Mouse (Mus musculus) telencephalon, adult 2 months (tissue): Measurements from ENCODE around the gene Pik3cg.
"Not testable (repeated sequence)": the region's sequence is repeated elsewhere in the genome, so short reads cannot be mapped to it uniquely, and the experiment has no call there.

ENCODE experiments used
- DNase-seq: peaks from one replicate; pipeline ENCODE4 v3.0.0-alpha.2; 2011; ENCODE audit warnings: low read depth, low spot score

The Pik3cg gene

DNA sequence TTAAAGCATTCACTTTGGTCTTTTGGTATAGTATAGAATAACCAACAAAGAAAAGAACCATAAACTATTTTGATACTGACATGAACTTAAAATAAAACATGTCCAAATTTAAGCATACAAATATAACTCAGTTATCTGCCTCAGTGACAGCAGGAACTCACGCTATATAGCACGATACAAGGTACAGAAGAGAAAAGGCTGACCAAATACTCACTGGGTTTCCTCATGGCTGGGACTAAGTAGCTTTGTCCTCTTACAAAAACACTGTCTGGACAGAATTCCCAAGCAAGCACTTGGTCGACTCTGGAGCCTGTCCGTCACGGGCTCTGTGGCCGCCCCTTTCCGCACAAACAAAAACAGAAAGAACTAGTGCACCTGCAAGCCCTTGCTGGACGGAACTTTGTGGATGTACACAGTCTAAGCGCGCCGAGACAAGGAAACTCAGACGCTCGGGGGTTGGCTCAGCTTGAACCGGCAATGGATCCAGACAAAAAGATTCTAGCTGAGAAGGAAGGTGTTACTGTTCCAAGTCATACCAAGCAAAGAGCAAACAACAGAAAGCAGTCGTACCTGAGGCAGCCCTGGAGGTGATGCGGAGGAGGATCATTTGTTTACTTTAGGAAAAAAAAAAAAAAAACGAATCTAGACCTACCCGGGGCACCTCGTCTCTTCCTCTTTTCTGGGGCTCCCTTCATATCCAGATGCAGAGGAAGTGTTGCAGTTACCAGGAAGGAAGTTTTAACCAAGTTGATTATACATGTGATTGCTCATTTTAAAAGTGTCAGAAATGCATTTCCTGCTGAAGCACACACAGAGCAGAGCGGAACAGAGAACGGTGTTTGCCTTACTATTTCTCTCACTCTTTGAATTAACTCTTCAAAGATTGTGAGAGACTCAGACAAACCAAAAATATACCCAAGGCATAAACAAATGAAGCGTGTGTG lies at the start of gene Pik3cg:
TSS of gene Pik3cg (minus strand) at position 712 of the 944 bp plus-strand sequence.
- DNase-seq = no peak

DNA sequence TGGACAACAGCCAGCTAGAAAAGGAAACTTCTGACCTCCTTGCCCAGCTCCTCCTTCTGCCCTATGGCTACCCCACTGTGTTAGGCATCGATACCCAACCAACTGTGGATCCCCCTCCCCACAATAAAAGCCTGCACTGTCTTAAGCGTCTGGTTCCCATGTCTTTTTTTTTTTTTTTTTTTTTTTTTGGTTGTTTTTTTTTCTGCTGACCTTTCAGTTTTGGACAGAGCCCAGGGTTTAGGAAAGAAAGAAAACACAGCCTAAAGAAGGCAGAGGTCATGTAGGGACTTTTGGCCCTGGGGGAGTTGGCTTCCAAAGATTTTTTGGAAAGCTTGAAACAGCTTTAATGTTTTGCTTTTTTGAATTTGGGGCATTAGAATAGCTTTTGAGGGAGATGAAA lies 40.0 kb upstream of the Pik3cg start:
- DNase-seq = no peak

DNA sequence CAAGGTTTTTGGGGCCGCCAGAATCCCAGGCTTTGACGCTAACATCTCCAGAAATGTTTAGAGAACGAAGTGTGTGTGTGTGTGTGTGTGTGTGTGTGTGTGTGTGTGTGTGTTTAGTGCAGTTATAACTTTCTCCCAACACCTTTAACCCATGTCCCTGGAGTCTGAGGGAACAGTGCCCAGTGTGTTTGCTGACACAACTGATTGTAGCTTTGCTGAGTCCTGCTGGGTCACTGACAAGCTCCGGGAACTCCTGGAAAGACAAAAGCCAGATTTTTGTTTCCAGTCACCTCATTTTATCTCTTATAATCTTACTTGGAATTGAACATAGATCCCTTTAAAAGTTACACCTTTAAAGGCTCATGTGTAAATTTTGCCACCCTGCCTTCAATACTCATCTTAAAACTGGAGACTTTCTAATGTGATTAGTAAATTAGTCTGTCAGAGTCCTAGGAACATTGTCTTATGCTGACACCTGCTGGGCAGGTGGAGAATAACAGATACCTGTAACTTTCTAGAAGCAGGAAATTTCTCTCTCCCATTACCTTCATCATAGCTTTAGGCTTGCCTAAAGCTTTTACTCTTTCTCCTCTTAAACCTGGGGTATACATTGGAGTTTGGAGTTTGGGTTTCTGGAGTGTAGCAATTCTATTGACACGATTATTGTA lies 37.2 kb upstream of the Pik3cg start:
- no peak for DNase-seq

DNA sequence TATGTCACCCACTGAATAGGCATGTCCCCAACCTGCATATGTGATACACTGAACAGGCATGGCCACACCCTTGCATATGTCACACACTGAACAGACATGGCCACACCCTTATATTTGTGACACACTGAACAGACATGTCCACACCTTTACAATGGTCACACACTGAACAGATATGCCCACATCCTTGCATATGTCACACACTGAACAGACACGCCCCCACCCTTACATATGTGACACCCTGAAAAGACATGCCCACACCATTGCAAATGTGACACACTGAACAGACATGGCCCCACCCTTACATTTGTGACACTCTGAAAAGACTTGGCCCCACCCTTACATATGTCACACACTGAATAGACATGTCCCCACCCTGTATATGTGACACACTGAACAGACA lies 35.1 kb upstream of the Pik3cg start:
- DNase-seq = no peak

DNA sequence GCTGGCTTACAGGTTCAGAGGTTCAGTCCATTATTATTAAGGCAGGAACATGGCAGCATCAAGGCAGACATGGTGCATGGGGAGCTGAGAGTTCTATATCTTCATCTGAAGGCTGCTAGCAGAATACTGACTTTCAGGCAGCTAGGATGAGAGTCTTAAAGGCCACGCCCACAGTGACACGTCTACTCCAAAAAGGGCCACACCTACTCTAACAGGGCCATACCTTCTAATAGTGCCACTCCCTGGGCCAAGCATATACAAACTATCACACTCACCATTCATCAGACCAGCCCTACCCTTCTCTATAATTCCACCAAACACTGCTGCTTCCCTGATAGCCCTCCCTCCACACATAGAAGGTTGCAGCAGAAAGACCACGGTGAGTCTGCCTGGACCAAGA lies 30.7 kb upstream of the Pik3cg start:
- not testable (repeated sequence) for DNase-seq

DNA sequence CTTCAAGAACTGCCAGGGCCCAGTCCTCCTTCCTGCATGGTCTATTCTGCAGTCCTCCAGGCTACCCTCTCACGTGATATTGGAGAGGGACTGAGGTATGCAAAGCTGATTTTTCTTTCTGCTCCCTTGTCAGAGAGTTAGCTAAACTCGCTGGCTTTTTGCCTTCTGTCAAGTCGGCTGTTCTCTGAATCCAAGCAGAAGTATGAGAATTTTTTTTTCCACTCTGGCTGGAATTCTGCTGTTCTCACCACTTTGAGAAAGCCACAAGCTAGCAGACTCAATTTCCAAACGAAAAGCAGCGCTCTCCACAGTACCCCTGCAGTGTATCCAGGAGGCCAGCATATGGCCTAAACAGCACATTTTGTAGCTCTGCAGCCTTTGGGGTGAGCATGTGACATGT lies 30.0 kb upstream of the Pik3cg start:
- peak; percentile 27 for DNase-seq

DNA sequence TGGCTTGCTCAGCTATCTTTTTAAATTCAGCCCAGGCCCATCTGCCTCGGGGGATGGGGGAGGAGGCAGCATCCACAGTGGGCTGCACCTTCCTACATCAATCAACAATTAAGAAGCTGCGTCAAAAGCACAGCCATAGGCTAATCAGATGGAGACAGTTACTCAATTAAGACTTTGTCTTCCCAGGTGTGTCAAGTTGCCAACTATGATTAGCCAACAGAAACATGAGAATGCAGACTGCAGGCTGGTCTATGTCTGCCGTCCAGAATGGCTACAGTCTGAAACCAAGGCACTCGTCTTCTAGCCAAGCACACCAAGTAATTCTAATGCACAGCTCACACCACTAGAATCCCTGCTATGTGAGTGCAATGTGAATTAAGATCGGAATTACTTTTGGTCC lies 29.4 kb upstream of the Pik3cg start:
- no peak for DNase-seq

DNA sequence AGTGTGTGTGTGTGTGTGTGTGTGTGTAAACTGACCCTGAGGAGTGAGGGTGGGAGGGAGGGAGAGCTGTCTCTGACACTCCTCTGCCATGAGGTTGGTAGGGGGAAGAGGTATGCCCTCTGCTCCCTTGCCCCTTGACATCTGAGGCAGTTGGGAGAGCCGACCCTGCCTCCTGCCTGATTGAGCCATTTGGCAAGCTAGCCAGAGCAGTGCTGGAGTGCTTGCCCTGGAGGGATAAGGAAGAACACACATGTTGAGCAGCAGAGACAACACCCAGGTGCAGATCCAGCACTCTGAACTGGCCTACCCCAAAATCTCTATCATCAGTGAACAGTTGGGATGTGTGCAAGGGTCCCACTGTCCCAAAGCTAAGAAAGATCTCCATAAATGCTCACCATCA lies 28.7 kb upstream of the Pik3cg start:
- no peak for DNase-seq

DNA sequence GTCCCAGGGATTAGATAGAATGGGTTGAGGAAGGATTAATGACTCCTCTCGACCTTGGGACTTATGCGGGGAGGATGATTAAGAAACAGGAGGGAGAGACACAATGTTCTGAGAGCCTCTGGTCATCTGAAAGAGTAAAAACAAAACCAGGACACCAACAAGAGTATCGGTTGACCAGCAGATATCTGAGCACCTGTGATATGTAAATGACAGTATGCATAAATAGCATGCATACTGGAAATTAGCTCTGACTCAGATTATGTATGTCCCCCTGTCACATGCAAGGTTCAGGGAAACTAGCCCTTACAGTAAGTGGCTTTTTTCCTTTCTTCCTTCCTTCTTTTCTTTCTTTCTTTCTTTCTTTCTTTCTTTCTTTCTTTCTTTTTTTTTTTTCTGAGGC lies 28.0 kb upstream of the Pik3cg start:
- no peak for DNase-seq

DNA sequence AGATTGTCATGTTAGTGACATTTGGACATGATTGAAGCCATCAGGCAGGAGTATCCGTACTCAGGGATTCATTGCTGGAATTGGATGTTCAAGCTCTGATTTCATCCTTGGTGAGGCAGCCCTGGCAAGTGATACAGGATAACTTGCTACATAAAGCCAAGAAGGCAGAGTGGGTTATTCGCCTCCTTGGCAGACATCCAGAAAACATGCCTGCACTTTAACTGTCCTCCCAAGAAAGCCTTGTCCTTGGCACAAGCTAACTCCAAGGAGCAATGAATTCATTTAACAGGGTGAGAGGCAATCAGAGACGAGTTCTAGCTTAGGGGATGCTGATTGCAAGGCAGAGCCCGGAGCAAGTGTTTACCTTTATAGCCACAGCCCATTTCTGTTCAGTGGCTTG lies 25.4 kb upstream of the Pik3cg start:
- DNase-seq = no peak

DNA sequence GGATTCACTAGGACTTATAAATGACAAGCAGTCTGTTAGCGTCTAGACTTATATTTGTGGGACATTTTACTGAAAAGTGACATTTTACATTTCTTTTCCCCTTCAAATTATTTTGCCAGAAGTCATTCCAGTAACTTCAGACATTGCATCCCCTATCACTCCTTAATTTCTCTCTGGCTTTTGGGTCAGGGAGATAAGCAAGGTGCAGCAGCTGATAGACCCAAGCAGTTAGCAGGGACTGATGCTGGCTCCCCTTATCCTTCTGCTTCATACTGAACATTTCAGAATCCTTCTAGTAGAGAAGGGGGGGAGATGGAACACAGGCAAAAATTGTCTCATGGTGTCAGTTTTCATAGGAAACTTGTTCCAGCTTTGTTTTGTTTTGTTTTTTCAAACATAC lies 22.9 kb upstream of the Pik3cg start:
- no peak for DNase-seq

DNA sequence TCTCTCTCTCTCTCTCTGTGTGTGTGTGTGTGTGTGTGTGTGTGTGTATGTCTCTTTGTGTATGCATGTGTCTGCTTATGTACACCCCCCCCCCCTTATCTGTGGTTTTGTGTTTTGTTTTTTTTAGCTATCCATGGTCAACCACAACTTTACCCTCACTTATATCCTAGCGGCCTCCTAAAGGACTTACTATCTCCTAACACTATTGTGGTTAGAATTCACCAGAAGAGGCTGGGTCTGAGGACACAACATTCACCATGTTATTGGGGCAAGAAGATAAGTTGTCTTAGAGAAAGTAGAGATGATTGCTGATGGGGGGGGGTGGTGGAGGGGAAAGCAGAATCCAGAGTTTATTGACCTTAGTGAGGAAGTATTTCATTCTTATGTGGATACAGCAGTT lies 15.2 kb upstream of the Pik3cg start:
- no peak for DNase-seq

DNA sequence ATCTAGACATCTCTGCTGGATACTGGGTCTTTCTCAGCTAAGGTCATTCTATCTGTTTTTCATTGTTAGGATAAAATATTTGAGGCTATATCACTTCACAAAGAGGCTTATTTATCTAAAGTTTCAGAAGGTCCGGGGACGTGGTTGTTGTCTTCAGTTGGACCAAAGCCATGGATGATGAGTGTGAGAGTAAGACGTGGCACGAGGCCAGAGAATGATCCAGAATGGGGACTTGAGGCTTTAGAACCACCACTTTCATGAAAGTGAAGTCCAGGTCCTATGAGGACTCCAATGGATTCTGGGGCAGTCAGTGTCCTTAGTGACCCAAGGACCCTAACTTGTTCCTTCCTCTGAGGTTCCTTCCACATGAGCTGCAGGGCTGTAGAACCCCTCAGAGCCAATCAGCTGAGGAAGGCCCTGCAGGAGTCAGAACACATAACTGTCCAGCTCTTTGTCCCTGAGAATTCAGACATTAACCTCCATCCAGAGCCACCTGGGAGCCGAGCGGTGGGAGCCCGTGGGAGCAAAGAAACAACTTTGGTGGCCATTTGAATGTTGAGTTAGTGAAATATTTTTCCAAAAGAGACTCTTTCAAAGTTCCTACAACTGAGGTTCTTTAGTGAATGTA lies 14.4 kb upstream of the Pik3cg start:
- DNase-seq = no peak

DNA sequence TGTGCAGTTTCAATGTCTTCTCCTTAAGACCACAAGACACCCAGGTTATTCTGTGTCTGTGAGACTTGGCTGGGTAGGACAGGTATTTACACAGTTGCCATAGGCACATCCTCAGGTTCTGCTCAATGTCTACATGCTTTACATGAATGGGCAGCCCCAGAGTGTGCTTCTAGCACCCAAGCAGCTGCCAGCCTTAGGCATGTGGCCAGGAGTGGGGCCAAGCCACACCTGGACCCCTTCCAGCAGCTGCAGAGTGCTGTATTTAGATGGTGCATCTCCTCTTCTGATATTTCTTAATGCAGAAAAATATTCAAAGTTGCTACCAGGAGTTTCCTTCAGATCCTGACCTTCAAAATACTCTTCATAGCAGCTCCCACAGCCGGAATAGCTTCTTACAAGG lies 11.9 kb upstream of the Pik3cg start:
- DNase-seq = no peak

DNA sequence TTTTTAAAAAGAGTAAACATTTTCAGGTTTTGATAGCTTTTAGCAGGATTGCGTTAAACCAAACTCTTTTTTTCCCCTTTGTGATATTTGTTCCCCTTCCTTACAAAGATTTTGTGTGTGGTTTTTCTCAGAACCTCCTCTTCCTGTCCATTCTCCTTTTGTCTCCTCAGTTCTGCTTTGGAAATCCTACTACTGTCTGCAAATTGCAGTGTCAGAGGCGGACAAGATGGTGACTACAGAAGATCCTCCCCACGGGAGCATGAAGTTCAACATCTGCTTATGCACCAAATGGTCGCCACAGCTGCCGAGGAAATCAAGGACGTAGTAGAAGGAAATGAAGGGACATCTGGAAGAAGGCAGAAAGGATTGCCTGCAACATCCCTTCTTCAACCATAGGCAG lies 6.7 kb upstream of the Pik3cg start:
- no peak for DNase-seq

DNA sequence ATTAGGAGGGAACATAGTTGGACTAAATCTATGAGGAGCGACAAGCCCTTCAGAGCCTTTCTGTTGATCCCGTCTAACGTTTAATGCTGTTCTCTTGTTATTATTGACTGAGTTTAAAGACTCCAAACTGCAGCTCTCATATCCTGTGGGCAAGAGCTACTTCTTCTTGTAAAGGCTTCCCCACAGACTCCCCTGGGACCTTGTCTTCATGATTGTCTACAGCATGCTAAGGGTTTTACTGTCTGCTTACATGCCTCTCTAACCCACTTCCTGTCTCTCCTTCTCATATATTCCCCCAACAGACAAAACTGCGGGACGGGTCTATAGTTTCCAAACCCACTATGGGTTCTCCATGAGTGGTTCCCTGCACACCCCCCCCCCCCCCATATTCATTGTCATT lies 4.2 kb upstream of the Pik3cg start:
- no peak for DNase-seq

DNA sequence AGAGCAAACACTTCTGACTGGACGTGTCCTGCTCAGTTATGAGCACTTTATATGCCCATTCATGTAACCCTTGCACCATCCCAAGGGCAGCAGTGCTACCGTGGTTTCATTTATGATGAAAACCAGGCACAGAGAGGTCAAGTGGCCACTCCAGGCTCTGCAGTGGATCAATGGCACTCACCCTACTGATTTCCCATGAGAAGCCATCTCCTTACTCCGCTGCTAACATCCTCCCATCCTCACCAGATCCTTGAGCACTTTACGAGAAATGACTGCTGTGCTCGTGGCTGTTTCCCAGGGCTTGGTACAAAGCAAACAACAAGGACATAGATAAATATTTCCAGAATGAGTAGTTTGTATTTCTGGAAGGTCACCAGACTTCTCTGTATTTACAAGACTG lies 3.7 kb upstream of the Pik3cg start:
- no peak for DNase-seq

DNA sequence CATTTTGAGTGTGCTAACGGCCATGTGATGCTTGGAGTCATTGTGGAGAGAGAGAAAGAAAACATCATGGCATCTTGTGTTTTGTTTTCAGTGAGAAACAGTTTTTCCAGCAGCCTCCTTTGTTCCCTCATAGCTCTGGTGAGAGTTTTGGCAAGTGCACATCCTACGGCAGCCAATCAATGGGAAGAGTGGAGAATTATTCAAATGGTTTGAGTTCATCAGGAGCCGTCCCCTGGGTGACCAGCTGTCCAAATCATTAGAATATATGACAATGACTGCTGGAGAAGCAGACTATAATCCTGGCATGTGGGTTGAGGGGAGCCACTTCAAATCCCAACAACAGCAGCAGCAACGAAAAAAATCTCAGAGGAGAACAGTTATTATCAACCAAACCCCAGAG lies 2.8 kb upstream of the Pik3cg start:
- DNase-seq = no peak

DNA sequence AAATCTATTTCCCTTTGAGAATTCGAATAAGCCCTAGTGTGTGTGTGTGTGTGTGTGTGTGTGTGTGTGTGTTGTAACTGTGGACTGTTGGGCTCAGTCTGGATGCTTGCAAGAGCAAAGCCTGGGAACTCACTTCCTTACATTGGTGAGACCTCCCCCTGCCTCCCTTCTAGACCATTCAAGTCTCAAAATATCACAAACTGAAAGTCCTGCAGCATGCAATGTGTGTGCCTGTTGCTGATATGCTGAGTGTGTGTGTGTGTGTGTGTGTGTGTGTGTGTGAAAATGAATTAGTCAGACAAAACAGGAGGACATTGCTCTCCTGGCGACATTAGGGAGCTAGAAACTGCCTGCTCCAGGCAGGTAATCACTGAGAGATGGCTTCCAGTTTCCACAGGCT lies 492 bp upstream of the Pik3cg start:
- DNase-seq = no peak

DNA sequence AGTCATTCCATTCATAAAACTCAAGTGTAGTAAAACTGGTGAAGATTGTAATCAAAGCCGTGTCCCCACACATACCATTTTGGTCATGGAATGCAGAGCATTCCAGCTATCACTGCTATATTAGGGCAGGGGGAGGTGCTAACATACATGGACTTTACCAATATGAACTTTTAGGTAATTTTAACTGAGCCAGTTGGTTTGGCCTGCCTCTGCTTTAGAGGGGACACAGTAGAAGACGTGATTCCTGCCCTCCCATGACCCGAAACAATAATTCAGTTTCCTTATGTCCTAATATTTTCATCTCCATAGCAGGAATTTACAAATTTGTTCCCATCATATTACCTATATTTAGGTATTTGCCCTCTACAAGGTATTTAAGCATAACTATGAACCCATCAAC lies 1.3 kb downstream of the Pik3cg start:
- DNase-seq = no peak

DNA sequence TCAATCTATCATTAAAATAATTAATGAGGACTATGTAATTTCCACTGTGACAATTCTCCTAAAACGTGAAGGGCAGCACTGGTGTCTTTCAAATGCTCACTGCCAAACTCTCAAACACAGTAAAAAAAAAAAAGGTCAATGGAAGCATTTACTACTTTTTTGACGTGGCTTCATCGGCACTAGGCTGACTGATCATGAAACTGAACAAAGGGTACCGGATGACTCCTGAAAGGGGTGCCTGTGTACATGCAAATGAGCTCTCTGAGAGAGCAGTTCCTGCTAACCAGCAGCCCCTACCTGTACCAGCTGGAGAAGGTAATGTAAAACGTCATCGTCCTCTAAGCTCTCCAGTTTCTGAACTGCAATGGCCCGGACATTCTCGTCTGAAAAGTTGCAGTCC lies 4.8 kb downstream of the Pik3cg start:
- DNase-seq = no peak

DNA sequence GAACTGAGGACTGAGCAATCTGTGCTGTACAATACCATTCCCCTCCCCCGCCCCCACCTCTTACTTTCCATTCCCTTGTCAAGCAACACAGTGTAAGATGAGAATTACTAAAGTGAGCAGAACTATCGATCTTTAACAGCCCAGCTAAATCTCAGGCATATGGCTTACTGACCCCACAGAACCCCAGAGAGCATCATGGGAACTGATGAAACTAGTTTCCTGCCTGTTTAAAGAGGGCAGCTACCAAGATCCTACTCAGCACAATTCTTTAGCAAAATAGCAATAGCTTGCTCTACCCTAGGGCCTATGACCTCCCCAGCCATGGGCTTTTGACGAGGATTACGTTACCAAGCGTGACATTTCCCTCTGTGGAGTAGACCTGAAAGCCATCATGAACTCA lies 5.9 kb downstream of the Pik3cg start:
- no peak for DNase-seq

DNA sequence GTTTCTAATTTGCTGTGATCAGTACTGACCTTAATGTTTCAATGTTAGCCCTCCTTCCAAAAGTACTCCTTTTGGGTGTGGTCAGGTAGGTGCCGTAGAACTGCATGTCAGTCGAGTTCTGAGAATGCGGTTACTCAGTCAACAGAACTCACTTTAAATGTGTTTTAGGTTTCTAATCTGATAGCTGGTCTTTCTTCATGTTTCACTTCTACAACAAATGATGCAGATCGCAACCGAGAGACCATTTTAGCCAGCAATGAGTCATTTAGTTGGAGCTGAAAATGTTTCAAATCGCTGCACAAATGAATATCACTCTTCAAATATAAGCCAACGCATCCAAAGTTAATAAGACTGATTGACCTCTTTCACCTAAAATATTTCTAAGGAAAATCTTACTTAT lies 6.5 kb downstream of the Pik3cg start:
- no peak for DNase-seq
